Mouse (Mus musculus) right cerebral cortex, postnatal 36 days (tissue): ENCODE data around the gene Trim46.
A peak's percentile ranks its signal among the peaks of the same experiment; 100 is the strongest.

Source experiments
- DNase-seq, 2 experiments: peaks; one replicate each; pipeline ENCODE4 v3.0.0; 2022; ENCODE audit warnings: low spot score in 2 of 2, mixed read lengths in 1 of 2

Trim46 gene

DNA sequence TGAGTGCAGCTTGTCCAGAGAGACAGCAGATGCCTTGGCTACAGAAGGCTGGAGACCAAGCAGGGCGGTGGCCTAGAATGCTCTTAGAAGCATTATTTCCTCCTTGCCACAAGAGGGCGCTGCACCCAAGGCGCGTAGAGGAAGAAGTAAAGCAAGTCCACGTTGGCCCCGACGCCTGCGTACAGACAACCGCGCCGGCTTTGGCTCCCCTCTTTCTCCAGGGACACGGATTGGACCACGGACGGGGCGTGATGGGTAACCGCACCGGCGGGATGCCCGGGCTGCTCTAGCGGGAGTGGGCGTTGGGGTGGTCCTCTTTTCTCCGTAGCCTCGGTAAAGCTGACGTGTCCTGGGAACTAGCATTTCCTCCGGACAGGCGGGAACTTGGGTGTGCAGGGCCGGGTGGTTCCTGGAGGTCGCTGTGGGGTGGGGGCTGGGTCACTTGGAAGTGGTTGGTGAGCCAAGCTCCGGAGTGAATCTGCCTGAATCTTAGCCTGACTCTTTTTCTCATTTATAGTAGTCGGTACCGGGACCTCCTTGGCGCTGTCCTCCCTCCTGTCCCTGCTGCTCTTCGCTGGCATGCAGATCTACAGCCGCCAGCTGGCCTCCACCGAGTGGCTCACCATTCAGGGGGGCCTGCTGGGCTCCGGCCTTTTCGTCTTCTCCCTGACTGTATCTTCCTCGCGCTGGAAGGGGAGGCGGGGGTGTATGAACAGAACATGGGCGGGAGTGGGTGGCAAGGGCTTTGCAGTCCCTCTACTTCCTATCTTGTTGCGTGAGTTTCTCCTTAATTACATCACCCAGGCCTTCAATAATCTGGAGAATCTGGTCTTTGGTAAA, at the start of gene Trim46:
Gene Trim46, minus strand, starts transcription at position 49 of the 840 bp plus-strand sequence.
- peak; percentile 91 for DNase-seq

DNA sequence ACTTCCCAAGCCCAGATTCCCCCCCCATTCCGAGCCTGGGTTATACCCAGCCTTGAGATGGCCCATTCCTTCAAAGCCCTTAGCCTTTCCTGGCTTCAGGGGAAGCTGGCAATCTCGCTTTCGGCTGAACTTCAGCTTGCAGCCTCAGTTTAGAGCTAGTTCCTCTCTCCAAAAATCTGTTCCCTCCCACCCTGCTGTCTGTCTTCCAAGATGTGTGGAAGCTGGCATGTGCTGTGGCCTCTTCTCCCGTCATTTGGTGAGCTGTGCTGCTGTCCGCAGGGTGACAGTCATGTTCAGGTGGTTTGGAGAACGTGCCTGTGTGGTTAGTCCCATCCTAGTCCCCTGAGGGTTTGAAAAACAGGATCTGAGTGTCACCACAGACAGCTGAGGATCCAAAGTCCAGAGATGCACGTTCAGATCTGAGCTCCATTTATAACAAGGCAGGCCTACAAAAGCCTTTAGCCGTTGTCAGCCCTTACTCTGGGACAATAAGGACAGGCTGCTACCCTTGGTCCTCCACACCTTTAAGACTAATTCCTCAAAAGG, 49.6 kb upstream of the Trim46 start:
- DNase-seq, result no peak

DNA sequence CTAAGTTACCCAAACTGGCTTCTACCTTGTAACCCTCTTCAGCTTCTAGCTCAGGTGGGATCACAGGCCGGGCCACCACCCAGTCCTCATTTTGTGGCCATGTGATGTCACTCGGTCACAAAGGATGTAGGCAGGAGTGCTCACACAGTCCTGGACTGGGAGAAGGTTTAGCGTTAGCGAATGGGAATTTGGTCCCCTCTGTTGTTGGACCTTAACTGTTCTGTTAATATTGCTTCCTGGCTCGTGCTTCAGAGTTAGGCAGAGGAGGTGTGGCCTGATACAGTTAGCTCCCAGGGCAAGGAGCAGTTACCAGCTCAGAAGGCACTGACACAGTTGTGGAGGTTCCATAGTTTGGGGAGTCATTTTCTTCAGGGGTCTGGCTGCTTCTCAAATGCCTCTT, 48.1 kb upstream of the Trim46 start:
- DNase-seq, result no peak

DNA sequence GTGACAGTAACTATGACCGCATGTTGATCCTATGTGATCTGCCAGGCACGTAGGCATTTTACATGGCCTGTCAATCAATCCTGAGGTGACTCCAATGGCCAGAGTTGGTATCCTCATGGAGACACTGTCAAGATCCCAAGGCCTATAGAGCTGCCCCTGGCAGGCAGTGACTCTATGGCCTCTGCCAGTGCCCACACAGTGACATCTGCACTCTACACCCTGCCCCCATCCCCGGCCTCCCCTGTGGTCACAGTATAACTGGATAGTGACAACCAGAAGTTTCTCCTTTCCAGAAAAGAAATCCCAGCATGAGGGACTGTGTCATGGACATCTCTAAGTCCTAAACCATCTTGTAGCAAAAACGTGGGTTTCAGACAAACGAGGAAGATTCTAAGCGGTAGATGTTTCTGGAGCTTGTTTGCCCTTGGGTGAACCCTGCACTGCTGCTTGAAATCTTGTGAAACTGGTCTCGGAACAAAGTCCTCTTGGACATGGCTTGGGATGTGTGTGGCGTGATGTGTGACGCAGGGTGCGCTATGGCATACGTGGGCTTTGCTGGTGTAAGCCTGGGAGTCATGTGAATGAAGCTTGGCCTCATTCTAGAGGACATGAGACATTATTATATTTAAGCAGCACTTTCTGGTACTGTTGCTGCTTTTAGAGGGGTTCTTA, 47.3 kb upstream of the Trim46 start:
- no peak for DNase-seq

DNA sequence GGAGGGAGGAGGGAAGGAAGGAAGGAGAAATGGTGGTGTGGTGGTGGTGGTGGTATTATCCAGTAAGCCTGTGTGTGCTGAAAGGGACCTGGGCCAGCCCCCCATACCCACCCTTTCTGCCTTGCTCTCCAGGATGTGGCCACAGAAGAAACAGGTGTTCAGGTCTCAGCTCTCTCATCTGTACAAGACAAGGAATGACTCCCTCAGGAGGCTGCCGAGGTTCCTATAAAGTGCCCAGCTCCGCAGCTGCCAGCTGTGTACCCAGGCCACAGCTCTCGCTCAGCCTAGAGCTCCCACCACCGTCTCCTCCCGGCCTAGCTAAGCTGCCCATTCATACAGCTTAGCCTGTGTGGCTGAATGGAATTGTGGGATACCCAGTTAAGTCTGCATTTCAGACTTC, 46.2 kb upstream of the Trim46 start:
- DNase-seq, result no peak

DNA sequence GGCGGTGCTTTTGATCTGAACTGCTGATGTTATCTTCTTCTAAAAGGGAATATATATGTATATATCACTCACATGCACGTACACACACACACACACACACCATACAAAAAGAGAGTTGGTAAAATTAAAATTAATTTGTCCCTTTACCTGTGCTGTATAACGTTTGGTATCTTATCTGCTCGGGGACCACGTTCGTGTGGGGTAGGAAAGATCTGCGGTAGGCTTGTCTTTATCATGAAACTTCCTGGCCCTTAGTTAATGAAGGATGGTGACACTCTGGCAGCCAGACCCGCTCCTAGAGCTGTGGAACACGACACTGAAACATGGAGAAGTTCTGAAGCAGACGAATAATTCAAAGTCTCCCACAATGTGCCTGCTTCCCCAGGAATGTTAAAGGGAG, 45.8 kb upstream of the Trim46 start:
- DNase-seq, result no peak

DNA sequence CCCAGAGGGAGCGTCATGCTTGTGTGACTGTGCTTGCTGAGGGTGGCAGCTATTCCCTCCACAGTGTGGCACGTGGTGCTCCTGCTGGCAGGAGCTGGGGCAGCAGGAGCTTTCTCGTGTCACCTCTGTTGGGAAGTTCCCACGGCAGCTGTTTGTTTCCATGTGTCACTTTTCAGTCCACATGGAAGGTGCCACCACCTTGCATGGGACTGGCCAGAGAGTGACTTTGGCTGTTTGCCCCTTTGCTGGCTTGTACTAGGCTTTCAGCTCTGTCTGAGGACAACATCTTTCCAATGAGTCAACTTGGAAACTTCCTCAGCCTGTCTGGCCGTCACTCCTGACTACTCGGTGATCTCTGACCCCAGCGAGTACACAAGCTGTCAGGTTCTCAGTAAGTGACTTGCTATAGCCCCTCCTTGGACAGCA, 42.4 kb upstream of the Trim46 start:
- DNase-seq, result no peak

DNA sequence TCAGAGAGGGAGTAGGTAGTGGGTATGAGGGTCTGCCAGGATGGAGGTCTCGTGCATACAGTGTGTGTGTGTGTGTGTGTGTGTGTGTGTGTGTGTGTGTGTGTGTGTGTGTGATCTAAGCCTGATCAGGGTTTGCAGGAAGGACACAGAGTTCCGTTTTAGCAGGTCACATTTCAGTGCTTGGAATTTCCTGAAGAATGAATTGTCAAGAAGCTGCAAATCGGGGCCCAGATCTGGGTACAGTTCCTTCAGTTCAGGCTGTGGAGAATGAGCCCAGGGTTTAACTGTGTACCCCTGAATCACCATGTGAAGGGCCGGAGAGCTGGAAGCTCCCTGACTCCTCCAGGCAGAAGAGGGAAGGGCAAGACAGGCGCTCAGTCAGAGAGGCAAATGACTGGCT, 41.2 kb upstream of the Trim46 start:
- DNase-seq, result no peak

DNA sequence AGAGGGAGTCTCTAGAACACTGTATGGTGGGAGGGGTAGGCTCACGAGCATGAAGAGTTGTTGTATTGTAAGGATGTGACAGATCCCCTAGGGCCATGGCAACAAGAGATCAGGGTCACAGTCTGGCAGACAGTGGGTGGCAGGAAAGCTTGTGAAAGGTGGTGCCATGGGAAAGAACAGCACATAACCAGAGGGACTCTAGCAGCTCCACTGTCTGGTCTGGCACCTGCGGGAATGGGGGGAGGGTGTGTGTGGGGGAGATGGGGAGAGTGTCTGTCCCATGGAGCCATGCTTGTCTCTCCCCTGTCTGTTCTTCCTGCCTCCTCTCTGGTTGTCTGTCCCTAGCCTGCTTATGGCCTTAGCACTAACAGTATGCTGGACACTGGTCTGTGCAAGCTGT, 39.4 kb upstream of the Trim46 start:
- DNase-seq, result no peak

DNA sequence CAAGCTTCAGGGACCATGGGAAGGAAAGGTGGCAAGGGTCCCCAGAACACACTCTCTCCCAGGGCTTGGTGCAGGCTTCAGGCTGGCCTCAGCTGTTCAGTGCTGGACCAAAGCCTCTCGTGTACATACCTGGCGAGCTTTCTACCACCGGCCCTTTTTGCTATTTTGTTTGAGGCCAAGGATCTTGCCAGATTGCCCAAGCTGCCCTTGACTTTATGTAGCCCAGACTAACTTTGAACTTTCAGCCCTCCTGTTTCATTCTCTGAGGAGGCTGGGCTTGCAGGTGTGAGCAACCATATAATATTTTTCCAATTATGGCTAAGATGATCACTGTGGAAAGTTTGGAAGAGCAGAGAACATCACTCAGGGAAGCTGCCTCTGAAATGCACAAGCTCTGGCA, 38.2 kb upstream of the Trim46 start:
- DNase-seq, result no peak

DNA sequence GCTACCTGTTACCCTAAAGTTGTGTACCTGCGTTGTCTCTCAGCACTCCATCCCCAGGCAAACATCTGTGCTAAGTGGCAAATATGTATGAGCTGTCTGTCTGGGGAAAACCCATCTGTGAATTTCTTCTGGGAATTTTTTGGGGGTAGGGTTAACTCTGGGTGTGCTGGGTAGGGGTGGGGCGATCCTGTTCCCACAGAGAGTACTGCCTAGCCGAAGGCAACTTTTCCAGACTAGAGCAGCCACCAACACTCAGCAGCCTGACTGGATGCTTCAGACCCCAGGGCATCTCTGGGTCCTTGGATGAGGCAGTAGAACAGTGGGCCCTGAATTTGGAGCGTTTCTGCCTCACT, 36.2 kb upstream of the Trim46 start:
- no peak for DNase-seq

DNA sequence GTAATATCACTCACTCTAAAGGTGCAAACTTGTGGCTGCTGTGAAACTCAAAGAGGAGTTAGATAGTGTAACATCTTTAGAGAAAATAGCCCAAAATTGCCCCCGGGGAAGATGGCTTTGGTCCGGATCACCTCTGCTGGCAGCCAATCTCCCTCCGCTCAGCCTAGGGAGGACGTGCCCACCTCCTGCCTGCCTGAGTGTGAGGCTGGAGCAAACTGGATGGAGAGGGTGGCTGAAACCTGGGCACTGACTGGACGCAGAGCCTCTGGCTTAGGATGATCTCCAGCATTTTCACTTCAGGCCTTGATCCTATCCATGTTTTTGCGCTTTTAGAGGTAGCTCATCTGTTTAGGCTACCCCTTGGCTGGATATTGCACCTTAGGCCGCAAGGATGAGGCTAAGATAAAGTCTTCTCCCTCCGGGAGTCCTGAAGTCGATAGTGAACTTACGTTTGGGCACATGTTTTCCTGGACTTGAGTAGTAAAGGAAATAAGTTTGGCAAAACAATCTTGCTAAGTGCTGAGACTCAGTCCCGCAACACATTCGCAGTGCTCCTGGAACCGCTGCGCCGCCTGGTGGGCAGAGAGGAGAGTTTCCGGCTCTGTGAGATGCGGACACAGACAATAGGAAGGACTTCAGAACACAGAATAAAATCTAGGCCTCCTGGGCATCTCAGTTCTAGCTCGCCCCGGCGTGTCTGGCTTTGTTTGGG, 35.6 kb upstream of the Trim46 start:
- DNase-seq, result peak in 1 of 2 experiments; percentile 52

DNA sequence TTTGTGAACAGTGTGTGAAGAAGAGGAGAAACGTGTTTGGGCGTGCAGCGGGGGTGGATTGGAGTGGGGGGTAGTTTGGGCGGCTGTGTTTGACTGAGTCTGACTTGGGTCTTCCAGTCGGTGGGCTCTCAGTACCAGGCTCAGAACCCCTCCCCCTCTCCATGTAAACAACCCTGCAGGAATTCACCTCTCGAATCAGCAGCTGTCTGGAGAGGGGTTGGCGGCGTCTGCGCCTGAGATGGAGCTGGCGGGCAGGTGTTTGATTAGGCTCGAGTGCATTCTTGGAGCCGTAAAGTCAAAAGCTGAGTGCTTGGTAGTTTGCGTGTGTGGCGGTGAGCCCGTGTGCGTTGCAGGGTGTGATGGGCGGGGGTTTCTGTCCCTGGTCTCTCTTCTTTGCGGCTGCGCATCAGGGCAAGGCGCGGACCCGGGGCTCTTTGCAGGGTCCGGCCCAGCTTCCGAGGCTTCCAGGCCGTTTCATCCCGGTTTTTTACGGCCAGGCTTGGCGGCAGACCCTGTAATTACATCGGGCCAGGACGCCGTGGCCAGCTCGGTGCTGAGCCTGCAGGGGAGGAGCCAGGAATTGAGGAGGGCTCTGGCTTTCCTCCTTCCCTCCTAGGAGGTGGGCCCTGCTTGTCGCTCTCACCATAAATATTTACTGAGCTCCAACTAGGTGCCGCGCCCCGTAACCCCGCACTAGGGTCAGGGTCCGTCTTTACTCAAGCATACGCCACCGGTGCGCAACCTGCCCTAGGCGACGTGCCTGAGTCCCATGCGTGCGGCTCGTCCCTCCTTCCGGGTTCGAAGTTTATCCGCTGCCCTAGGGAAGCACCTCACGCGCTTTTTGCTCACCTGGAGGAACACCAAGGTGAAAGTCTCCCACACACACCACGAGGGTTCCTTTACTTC, 34.8 kb upstream of the Trim46 start, which contains the start of gene Efna1:
Gene Efna1, minus strand, starts transcription at position 537 of the 906 bp plus-strand sequence.
- DNase-seq, result peak in 1 of 2 experiments; percentile 23

DNA sequence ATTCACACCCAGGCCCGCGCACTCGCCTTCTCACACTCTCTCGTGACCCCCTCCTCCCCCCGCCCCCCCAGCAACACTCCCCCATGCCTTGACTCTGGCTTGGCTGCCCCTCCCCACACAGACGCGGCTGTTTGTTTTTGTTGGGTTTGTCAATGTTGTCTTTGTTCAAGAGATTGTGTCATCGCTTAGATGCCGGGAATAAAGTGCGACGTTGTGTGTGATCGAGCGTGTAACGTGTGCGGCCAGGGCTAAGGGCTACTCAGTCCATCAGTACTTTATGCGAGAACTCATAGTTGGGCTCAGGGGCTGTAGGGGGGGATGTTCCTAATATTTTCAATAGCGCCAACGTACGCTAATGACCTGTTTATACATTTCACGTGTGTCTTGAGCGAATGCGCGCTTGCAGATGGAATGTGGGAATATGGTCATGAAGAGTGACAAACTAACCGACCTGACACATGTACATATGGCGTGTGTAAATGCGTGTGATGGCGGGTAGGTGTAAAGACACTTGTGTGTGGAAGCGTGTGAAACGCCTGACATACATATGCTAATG, 34.0 kb upstream of the Trim46 start:
- DNase-seq, result no peak

DNA sequence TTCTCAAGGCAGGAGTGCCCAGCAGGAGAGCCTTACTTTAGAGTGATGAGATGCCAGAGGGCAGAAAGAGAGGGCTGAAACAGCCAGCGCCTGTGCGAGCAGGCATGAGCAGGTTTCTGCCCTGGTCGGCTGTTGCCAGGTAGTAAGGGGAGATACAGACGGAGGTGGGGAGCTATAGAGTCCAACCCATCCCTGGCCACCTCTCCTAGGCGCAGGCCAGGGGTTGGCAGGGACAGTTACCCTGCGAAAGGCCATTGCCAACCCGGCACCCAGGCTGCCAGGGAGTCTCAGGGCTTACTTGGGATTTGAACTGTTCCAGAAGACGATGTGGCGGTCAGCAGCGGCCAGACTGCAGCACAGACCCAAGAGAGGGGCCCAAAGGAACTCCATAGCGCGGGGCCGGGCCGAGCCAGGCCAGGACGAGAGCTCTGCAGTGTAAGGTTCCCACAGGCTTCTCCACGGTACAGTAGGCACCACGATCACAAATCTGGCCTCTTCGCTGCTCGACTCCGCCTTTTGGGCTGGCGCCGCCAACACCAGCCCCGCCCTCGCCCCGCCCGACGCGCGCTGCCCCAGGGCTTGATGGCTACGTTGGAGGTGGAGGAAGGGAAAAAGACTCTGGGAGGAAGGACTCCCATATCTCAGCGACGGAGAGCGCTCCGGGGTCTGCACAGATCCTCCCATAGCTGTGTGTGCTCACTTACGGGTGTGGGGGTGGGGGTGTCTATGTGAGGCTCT, 33.2 kb upstream of the Trim46 start:
- peak; percentile 68 to 69 for DNase-seq

DNA sequence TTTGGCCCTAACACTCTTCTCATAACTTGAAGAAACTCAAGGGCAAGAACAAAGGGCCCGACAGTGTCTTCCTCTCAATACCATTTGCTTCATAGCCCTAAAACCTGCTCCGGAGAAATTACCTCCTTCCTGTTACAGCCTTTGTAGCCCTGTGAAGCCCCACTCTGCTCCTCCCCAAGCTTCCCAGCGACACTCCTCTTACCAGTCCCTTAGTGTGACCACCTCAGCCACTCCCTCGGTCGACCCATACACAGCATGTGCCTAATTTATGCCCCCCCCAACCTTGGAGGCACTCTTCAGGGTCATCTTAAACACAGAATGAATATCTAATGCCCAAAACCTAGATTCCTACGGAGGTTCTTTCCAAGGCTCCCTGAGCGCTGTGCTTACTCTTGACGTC, 32.5 kb upstream of the Trim46 start:
- DNase-seq, result no peak

DNA sequence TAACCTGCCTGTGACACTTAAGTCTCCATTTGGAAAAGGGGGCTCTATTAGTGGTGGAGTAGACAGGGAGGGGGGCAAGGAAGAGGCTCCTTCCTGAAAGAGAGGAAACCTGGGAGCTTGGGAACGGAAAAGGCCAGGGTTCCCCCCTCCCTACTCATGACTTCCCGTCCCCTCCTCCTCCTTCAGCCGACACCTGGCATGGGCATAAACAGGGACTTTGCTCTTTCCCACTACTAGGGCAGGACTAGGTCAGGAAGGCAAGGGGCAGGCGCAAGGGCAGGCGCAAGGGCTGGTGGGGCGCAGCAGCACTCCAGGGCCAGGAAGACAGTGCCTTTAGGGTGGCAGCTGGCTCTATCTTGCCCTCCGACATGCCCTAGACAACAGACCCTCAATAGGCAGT, 32.0 kb upstream of the Trim46 start:
- DNase-seq, result no peak

DNA sequence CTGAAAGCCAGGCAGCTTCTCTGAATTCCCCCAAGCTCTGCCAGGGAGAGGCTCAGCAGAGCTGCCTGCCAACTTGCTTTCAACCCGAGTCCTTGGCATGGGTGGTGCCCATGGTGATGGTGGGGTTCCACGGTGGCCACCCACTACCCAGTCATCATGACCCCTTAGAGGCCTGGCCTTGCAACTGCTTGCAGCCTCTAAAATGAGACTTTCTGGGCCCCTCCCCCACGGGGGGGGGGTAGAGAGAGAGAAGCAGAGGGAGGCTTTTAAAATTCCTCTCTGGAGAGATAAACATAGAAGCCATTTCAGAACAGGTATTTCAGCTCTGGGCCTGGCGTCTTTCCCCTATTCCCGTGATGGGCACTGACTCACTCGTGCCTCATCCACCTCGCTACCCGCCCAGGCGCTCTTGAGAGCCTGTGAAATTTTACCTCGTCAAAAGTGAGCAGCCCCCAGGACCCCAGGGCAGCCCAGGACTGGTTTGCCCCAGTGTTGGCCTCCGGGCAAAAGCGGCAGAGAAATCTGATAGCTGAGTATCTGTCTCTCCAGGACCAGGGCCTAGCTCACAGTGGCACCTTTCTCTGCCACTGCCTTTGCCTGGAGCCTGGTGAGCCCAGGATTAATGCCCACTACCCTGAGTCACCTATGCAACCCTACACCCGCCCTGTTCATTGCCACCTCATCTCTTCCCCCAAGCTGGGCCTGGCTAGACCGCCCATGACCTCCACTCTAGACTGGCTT, 31.3 kb upstream of the Trim46 start:
- DNase-seq, result peak in 1 of 2 experiments; percentile 22

DNA sequence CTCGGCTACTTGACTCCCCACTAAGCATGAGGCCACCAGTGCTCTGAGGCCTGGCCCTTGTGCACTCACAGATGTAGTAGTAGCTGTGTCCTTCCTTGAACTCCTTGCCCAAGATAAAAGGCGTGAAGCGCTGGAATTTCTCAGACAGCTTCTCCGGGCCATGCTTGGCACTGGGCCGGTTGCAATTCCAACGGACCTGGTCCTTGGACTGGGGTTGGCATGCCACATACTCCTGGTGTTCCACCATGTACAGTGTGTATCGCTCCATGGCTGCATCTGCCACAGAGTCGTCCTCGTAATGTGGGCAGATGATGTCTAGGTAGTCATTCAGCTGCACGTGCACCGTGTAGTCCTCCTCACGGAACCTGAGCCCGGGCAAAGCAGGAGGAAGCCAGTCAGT, 30.0 kb upstream of the Trim46 start:
- DNase-seq, result no peak

DNA sequence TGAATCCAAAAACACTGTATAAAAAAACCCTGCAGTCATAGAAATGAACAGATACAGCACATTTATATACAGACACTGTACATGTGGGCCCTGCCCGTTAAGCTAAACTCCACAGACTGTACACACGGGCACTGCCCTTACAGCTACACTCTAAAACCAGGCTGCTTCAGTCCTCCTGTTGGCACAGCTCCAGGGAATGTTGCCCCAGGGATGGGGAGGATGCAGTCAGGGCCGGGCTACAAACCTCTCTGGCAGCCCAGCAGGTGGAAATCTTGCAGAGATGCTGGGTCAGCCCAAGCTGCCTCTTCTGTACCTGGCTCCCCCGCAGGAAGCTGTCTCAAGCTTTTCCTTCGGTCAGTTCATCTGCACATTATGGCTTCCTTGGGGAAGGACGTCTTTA, 25.7 kb upstream of the Trim46 start:
- no peak for DNase-seq
